Mouse (Mus musculus) CH12F3 (cell line): ENCODE results near the gene Sfmbt2.

Experiments used
- in situ Hi-C: fragments of 300-500 bp; cut with MboI; formaldehyde crosslinking; loops from 2 replicates; pipeline ENCODE4 v1.14.3; 2020; ENCODE audit warnings: low sequenced_read_pairs

Gene Sfmbt2

GRCm38 (mm10) chr2:10372321-10372723, 2.0 kb downstream of the Sfmbt2 start:
- in situ Hi-C loops: no loop called here

- in situ Hi-C loops: no loop called here
Observed at GRCm38 (mm10) chr2:10372776-10373507, 2.6 kb downstream of the Sfmbt2 start.

- in situ Hi-C loops: no loop called here
Observed at GRCm38 (mm10) chr2:10373508-10374206, 3.3 kb downstream of the Sfmbt2 start.

GRCm38 (mm10) chr2:10374207-10375023, 4.1 kb downstream of the Sfmbt2 start:
- in situ Hi-C loops: no loop called here

- in situ Hi-C loops: no loop called here
Observed at GRCm38 (mm10) chr2:10375024-10375372, 4.7 kb downstream of the Sfmbt2 start.

- in situ Hi-C loops: no loop called here
Observed at GRCm38 (mm10) chr2:10389988-10390387, 19.7 kb downstream of the Sfmbt2 start.

GRCm38 (mm10) chr2:10390791-10391190, 20.5 kb downstream of the Sfmbt2 start:
- in situ Hi-C loops: no loop called here

GRCm38 (mm10) chr2:10395143-10395542, 24.8 kb downstream of the Sfmbt2 start:
- in situ Hi-C loops: no loop called here

GRCm38 (mm10) chr2:10397790-10398189, 27.5 kb downstream of the Sfmbt2 start:
- in situ Hi-C loops: no loop called here

GRCm38 (mm10) chr2:10406151-10406550, 35.8 kb downstream of the Sfmbt2 start:
- in situ Hi-C loops: no loop called here

GRCm38 (mm10) chr2:10409422-10409821, 39.1 kb downstream of the Sfmbt2 start:
- in situ Hi-C loops: no loop called here

GRCm38 (mm10) chr2:10410069-10410468, 39.8 kb downstream of the Sfmbt2 start:
- in situ Hi-C loops: no loop called here

GRCm38 (mm10) chr2:10420944-10421420, 50.7 kb downstream of the Sfmbt2 start:
- in situ Hi-C loops: no loop called here

- in situ Hi-C loops: no loop called here
Observed at GRCm38 (mm10) chr2:10437290-10437689, 67.0 kb downstream of the Sfmbt2 start.

- in situ Hi-C loops: no loop called here
Observed at GRCm38 (mm10) chr2:10441811-10442210, 71.5 kb downstream of the Sfmbt2 start.

- in situ Hi-C loops: no loop called here
Observed at GRCm38 (mm10) chr2:10453577-10453976, 83.3 kb downstream of the Sfmbt2 start.

- in situ Hi-C loops: no loop called here
Observed at GRCm38 (mm10) chr2:10458309-10458708, 88.0 kb downstream of the Sfmbt2 start.

- in situ Hi-C loops: no loop called here
Observed at GRCm38 (mm10) chr2:10516516-10516915, 146.2 kb downstream of the Sfmbt2 start.

GRCm38 (mm10) chr2:10521719-10522415, 151.6 kb downstream of the Sfmbt2 start:
- in situ Hi-C loops: no loop called here

- in situ Hi-C loops: no loop called here
Observed at GRCm38 (mm10) chr2:10525622-10526021, 155.3 kb downstream of the Sfmbt2 start.

GRCm38 (mm10) chr2:10541762-10542161, 171.5 kb downstream of the Sfmbt2 start:
- in situ Hi-C loops: no loop called here
